Mouse (Mus musculus): ENCODE measurements around the gene Gm20388. TPM values are rescaled to one million over a fixed set of nuclear protein-coding genes. Genes with fewer than 3 reads are reported as not detected.

The Gm20388 gene
- polyA plus RNA-seq, 1 experiment = 10.6 TPM

DNA sequence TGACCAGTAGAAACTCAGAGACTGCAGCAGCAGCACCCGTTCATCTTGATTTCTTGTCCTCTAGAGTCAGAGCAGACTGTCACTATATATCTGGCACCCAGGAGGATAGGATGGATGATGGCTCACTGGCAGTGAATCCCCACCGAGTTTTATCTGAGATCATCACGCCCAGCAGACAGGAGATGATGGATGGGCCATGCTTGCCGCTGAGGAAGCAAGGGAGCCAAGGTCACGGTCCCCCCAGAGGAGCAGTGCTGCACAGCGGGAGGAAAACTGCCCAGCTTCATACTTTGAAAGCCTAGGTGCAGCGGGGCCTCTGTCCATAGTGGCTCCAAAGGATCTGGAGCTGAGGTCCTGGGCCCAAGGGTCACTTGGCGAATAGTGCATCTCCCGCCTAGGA, 2122.1 kb downstream of the Gm20388 start:
- H3K27ac ChIP-seq (ENCODE audit: control insufficient read depth, insufficient read depth, low read depth, low read length, poor library complexity) = no peak overlapping the region
- no peaks in the 10 kb centered on the region for H3K4me1 ChIP-seq (ENCODE audit: control insufficient read depth, insufficient read depth, low read length)
- H3K4me3 ChIP-seq (replicated peaks; ENCODE audit: control insufficient read depth, low read depth, low read length) = no peak overlapping the region
- no peak for TF ChIP-seq POLR2A (IDR thresholded peaks at IDR 0.05; ENCODE audit: borderline replicate concordance, control insufficient read depth, low read depth, low read length)
- TF ChIP-seq CTCF (IDR thresholded peaks at IDR 0.05; ENCODE audit: control insufficient read depth, insufficient read depth, low read length) = no peak
- WGBS = 61% methylated on average over 9 of the region's 9 CpGs

DNA sequence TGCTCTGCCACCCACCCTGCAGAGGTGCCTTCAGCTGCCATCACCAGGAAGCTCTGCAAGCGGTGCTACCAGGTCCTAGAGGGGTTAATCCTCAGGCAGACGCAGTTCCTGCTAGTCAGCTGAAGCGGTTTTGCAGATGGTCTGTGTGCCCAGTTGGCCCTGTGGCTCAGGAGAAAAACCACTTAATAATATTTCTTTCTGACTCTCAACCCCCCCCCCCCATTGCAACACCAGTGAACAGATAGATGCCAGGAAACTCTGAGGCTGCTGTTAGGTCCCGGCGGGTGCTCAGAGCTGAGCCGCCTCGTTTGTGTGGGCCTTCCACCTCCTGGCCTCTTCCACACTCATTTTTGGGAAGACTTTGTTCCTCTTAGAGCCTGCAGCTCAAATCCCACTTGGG, 2124.9 kb downstream of the Gm20388 start:
- WGBS = 5% methylated on average over 7 of the region's 7 CpGs
- H3K27ac ChIP-seq (ENCODE audit: control insufficient read depth, insufficient read depth, low read depth, low read length, poor library complexity) = no peak overlapping the region

DNA sequence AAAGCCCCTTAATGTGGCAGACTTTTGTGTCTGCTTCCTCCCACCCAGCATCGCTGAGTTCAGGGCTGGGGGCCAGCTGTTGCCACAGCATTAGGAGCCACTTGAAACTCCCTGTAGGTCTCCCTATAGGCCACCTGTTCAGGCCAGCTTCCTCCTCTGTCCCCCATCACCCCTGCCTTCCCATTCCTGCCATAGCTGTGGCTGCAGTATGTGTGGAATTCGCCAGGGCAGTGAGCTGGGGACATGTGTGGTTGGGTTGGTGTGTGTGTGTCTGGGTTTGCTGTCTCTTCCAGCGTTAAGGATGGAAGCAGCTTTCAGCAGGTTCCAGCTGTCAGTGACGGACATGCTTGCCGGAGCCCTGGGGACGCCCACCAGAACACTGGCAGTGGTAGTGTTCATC, 2125.7 kb downstream of the Gm20388 start:
- Histone ChIP-seq H3K27ac (ENCODE audit: control insufficient read depth, insufficient read depth, low read depth, low read length, poor library complexity) (no peak overlapping the region), H3K4me1 (ENCODE audit: control insufficient read depth, insufficient read depth, low read length) (no peaks in the 10 kb centered on the region), H3K4me3 (replicated peaks; ENCODE audit: control insufficient read depth, low read depth, low read length) (no peak overlapping the region)
- WGBS = 66% methylated on average over 6 of the region's 6 CpGs
- no peak for TF ChIP-seq POLR2A (IDR thresholded peaks at IDR 0.05; ENCODE audit: borderline replicate concordance, control insufficient read depth, low read depth, low read length)
- TF ChIP-seq CTCF (IDR thresholded peaks at IDR 0.05; ENCODE audit: control insufficient read depth, insufficient read depth, low read length) = no peak

More for the DNA sequence above, 2124.9 kb downstream of the Gm20388 start:
- Histone ChIP-seq H3K4me3 (replicated peaks; ENCODE audit: control insufficient read depth, low read depth, low read length) (no peak overlapping the region), H3K4me1 (ENCODE audit: control insufficient read depth, insufficient read depth, low read length) (no peaks in the 10 kb centered on the region)
- no peak for TF ChIP-seq CTCF (IDR thresholded peaks at IDR 0.05; ENCODE audit: control insufficient read depth, insufficient read depth, low read length)
- no peak for TF ChIP-seq POLR2A (IDR thresholded peaks at IDR 0.05; ENCODE audit: borderline replicate concordance, control insufficient read depth, low read depth, low read length)

DNA sequence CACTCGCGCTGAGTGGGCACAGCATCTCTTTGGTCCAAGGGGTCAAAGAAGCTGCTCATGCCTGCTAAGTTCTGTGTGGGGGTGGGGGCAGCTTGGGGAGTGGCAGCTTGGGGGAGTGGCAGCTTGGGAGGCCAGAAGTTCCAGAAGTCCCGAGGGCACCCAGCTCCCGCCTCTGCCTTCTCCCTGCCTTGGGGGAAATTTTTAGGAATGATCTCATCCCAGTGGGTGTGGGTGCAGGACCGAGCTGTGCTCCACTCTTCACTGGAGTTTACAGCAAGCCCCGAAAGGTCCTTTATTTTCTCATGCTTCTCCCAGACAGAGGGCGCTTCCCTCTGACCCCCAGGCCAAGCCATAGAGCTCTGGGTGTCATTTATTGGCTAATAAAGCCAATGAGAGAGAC, 2126.6 kb downstream of the Gm20388 start:
- Histone ChIP-seq H3K4me3 (replicated peaks; ENCODE audit: control insufficient read depth, low read depth, low read length) (no peak overlapping the region), H3K4me1 (ENCODE audit: control insufficient read depth, insufficient read depth, low read length) (no peaks in the 10 kb centered on the region), H3K27ac (ENCODE audit: control insufficient read depth, insufficient read depth, low read depth, low read length, poor library complexity) (no peak overlapping the region)
- TF ChIP-seq CTCF (IDR thresholded peaks at IDR 0.05; ENCODE audit: control insufficient read depth, insufficient read depth, low read length) = no peak
- no peak for TF ChIP-seq POLR2A (IDR thresholded peaks at IDR 0.05; ENCODE audit: borderline replicate concordance, control insufficient read depth, low read depth, low read length)
- 82% methylated on average over 7 of the region's 7 CpGs for WGBS

DNA sequence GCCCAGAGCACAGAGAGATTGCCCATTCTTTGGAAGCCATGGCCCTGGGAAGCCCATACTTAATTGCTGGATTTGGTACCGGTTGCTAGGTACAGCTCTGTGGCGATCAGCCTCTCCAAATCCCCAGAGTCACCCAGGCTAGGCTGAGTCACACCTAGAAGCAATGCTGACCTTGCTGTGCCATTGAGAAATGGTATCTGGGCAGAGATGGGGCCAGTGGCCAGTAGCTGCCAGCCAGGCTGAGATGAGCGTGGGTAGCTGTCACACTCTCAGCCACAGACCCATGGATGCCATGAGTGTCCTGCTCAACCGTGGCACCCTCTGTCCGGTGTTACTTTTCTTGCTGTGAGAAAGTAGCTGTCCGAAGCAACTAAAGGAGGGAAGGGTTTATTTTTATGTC, 2127.4 kb downstream of the Gm20388 start:
- Histone ChIP-seq H3K4me1 (ENCODE audit: control insufficient read depth, insufficient read depth, low read length) (no peaks in the 10 kb centered on the region), H3K27ac (ENCODE audit: control insufficient read depth, insufficient read depth, low read depth, low read length, poor library complexity) (no peak overlapping the region), H3K4me3 (replicated peaks; ENCODE audit: control insufficient read depth, low read depth, low read length) (no peak overlapping the region)
- 81% methylated on average over 6 of the region's 6 CpGs for WGBS
- no peak for TF ChIP-seq CTCF (IDR thresholded peaks at IDR 0.05; ENCODE audit: control insufficient read depth, insufficient read depth, low read length)
- TF ChIP-seq POLR2A (IDR thresholded peaks at IDR 0.05; ENCODE audit: borderline replicate concordance, control insufficient read depth, low read depth, low read length) = no peak

DNA sequence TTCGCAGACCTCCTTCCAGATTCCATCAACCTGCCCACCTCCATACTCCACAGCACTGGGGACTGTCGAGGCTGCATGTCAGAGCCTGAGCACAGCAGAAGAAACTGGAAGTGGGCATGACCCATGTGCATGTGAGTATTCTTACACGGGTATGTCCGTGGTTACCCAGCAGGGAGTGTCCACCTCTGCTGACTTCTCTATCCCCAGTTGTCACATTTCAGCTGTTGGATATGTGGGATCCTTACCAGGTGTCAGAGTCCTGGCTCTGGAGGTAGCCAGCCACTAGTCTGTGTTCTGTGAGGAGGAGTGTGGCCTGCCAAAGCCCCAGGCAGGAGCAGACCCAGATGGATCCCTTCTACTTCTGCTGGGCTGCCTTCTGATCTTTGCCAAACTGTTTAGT, 2128.8 kb downstream of the Gm20388 start:
- no peak overlapping the region for H3K27ac ChIP-seq (ENCODE audit: control insufficient read depth, insufficient read depth, low read depth, low read length, poor library complexity)

DNA sequence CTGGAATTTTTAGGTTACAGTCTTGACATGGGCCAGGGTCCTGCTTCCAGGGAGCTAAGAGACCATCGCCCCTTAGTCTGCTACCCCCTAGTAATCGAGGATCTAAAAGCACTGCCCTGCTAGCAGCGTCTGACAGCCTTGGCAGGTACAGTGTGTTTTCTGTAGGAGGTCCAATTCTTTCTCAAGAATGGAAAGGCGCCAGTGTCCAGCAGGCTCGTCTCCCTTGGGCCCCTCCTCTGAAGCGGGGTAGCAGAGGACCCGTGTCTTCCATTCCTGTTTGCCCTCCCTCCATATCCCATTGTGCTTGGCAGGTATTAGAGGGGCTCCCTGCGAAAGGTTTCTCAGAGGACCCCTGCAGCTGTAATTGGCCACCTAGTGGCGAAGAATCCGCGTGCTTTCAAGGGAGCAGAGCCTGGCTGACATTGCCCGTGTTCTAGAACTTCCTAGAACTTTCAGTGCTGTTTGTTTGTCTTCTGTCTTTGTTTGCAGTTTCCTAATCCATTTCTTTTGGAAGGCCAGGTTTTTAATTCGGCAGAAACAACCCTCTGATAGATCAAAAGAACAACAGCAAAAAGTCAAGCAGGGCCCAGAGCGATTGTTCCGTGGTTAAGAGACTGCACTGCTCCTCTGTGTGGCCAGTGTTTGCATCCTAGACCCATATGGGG, 2136.7 kb downstream of the Gm20388 start:
- no peak overlapping the region for H3K4me3 ChIP-seq (replicated peaks; ENCODE audit: control insufficient read depth, low read depth, low read length)
- no peak overlapping the region for H3K27ac ChIP-seq (ENCODE audit: control insufficient read depth, insufficient read depth, low read depth, low read length, poor library complexity)
- TF ChIP-seq CTCF (IDR thresholded peaks at IDR 0.05; ENCODE audit: control insufficient read depth, insufficient read depth, low read length) (no peak), POLR2A (IDR thresholded peaks at IDR 0.05; ENCODE audit: borderline replicate concordance, control insufficient read depth, low read depth, low read length) (no peak)
- no peaks in the 10 kb centered on the region for H3K4me1 ChIP-seq (ENCODE audit: control insufficient read depth, insufficient read depth, low read length)
- 66% methylated on average over 15 of the region's 15 CpGs for WGBS

More for the DNA sequence above, 2128.8 kb downstream of the Gm20388 start:
- TF ChIP-seq POLR2A (IDR thresholded peaks at IDR 0.05; ENCODE audit: borderline replicate concordance, control insufficient read depth, low read depth, low read length) (no peak), CTCF (IDR thresholded peaks at IDR 0.05; ENCODE audit: control insufficient read depth, insufficient read depth, low read length) (no peak)
- Histone ChIP-seq H3K4me3 (replicated peaks; ENCODE audit: control insufficient read depth, low read depth, low read length) (no peak overlapping the region), H3K4me1 (ENCODE audit: control insufficient read depth, insufficient read depth, low read length) (no peaks in the 10 kb centered on the region)
- 32% methylated on average over 4 of the region's 4 CpGs for WGBS

DNA sequence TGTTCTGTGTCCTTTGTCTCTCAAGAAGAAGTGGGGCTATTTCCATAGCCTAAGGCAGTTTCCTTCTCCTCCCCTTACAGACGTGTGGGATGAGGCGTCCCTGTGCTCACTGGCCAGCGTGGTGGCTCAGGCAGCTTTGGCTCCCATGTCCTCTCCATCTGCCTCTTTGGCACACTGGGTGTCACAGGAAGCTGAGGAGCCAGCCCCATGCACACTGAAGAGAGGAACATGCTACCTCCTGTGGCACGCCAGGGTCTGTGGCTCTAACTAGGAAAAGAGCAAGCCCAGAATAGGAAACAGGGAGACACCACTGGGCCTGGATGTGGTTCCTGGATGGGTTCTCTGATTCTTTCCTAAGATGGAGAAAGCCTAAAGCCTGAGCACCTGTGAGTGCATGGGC, 2138.6 kb downstream of the Gm20388 start:
- Histone ChIP-seq H3K27ac (ENCODE audit: control insufficient read depth, insufficient read depth, low read depth, low read length, poor library complexity) (no peak overlapping the region), H3K4me3 (replicated peaks; ENCODE audit: control insufficient read depth, low read depth, low read length) (no peak overlapping the region), H3K4me1 (ENCODE audit: control insufficient read depth, insufficient read depth, low read length) (no peaks in the 10 kb centered on the region)
- WGBS = 78% methylated on average over 4 of the region's 4 CpGs
- TF ChIP-seq POLR2A (IDR thresholded peaks at IDR 0.05; ENCODE audit: borderline replicate concordance, control insufficient read depth, low read depth, low read length) (no peak), CTCF (IDR thresholded peaks at IDR 0.05; ENCODE audit: control insufficient read depth, insufficient read depth, low read length) (no peak)

DNA sequence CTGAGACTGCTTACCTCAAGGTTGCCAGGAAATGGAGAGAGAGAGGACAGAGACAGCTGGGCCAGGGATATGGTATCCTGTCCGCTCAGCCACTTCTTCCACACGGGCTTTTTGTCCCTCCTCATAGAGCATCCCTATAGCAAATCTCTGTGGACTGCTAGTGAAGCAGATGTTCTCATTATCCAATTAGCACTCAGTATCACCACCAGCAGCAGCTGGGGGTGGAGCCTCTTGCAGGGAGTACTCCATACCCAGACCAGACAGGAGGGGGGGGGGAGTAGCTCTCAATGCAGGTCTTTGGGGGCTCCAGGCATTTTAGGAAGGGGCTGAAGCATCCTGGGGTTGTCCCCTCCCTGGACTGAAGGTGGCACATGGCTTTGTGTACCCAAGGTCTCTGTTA, 2139.3 kb downstream of the Gm20388 start:
- 65% methylated on average over 2 of the region's 2 CpGs for WGBS
- Histone ChIP-seq H3K4me1 (ENCODE audit: control insufficient read depth, insufficient read depth, low read length) (no peaks in the 10 kb centered on the region), H3K4me3 (replicated peaks; ENCODE audit: control insufficient read depth, low read depth, low read length) (no peak overlapping the region), H3K27ac (ENCODE audit: control insufficient read depth, insufficient read depth, low read depth, low read length, poor library complexity) (no peak overlapping the region)
- TF ChIP-seq POLR2A (IDR thresholded peaks at IDR 0.05; ENCODE audit: borderline replicate concordance, control insufficient read depth, low read depth, low read length) = no peak

Measured in bone marrow, adult 2 months (tissue).